ENCODE assay signal across 8 mouse cellular contexts in genomic region chr6:34954926-34955861, GRCm38 (mm10). TPM values are rescaled to one million over a fixed set of nuclear protein-coding genes. Genes with fewer than 3 reads are reported as not detected.
DNase-seq lines count a peak whose midpoint lies in the region; ATAC-seq lines count a peak whose summit lies in the region.

No protein-coding gene starts in this region.

- WGBS in hindbrain, embryonic 11.5 days: 57% methylated on average over 18 of the region's 18 CpGs
- WGBS in limb, embryonic 15.5 days: 55% methylated on average over 18 of the region's 18 CpGs
- WGBS in midbrain, embryonic 16.5 days: 49% methylated on average over 18 of the region's 18 CpGs

- no peak overlapping the region; the same call in 1 of the 2 replicates for H3K4me2 ChIP-seq in hindbrain, embryonic 11.5 days (replicated peaks; ENCODE audit: low read depth, low read length)
- H3K4me2 ChIP-seq in limb, embryonic 15.5 days: peak overlapping the region; percentile 22
- peak overlapping the region; percentile 34; the same call in 1 of the 2 replicates for H3K4me2 ChIP-seq in midbrain, embryonic 16.5 days (ENCODE audit: low read length)

- no peaks in the 10 kb centered on the region for H3K4me1 ChIP-seq in hindbrain, embryonic 11.5 days (replicated peaks; ENCODE audit: control insufficient read depth, insufficient read depth, low read length)
- no peaks in the 10 kb centered on the region; the same call in 1 of the 2 replicates for H3K4me1 ChIP-seq in limb, embryonic 15.5 days
- H3K4me1 ChIP-seq in midbrain, embryonic 16.5 days (ENCODE audit: control insufficient read depth, insufficient read depth, low read length): no peaks in the 10 kb centered on the region

- H3K36me3 ChIP-seq in hindbrain, embryonic 11.5 days (ENCODE audit: control insufficient read depth, insufficient read depth, low read length): no peaks in the 10 kb centered on the region
- no peaks in the 10 kb centered on the region for H3K36me3 ChIP-seq in limb, embryonic 15.5 days
- H3K36me3 ChIP-seq in midbrain, embryonic 16.5 days (ENCODE audit: control insufficient read depth, insufficient read depth, low read length): no peaks in the 10 kb centered on the region

- peak; percentile 51 for DNase-seq in 3T3-L1 (ENCODE audit: low read depth, low spot score)
- DNase-seq in embryo, embryonic 11 days: peak; percentile 73
- peak; percentile 61 for DNase-seq in hindbrain, embryonic 11.5 days (ENCODE audit: low spot score)
- DNase-seq in frontal cortex, postnatal 14 days (ENCODE audit: low spot score in 2 of 2): no peak
- no peak for DNase-seq in right cerebral cortex, postnatal 36 days (ENCODE audit: low spot score in 2 of 2)

- H3K4me3 ChIP-seq in hindbrain, embryonic 11.5 days (ENCODE audit: low read depth, low read length): no peak overlapping the region
- H3K4me3 ChIP-seq in limb, embryonic 15.5 days: no peak overlapping the region
- H3K4me3 ChIP-seq in midbrain, embryonic 16.5 days (ENCODE audit: low read depth, low read length): no peak overlapping the region

- peak; percentile 83 for ATAC-seq in CD4-positive, CD25-positive, alpha-beta regulatory T cell, adult 4 months
- peak; percentile 76; the same call in 1 of the 2 replicates for ATAC-seq in hindbrain, embryonic 11.5 days (ENCODE audit: low FRiP score)
- ATAC-seq in limb, embryonic 15.5 days (ENCODE audit: insufficient number of reproducible peaks, low FRiP score, low TSS enrichment, low read depth): no peak
- ATAC-seq in midbrain, embryonic 16.5 days: peak; percentile 66; the same call in 1 of the 2 replicates

- H3K9ac ChIP-seq in hindbrain, embryonic 11.5 days (ENCODE audit: low read depth, low read length): 0 out of 2 replicates have a peak overlapping the region, but pooled peaks have one; percentile 12
- no peak overlapping the region for H3K9ac ChIP-seq in limb, embryonic 15.5 days
- 0 out of 2 replicates have a peak overlapping the region, but pooled peaks have one; percentile 14 for H3K9ac ChIP-seq in midbrain, embryonic 16.5 days (ENCODE audit: low read depth, low read length)

- no peak overlapping the region for H3K27ac ChIP-seq in hindbrain, embryonic 11.5 days (ENCODE audit: low read depth, low read length)
- H3K27ac ChIP-seq in limb, embryonic 15.5 days: no peak overlapping the region
- no peak overlapping the region for H3K27ac ChIP-seq in midbrain, embryonic 16.5 days (ENCODE audit: low read length)

- H3K9me3 ChIP-seq in hindbrain, embryonic 11.5 days (ENCODE audit: control insufficient read depth, low read length): no peaks in the 10 kb centered on the region
- no peaks in the 10 kb centered on the region for H3K9me3 ChIP-seq in limb, embryonic 15.5 days
- H3K9me3 ChIP-seq in midbrain, embryonic 16.5 days (replicated peaks; ENCODE audit: control insufficient read depth, low read length, poor library complexity, severe bottlenecking): no peaks in the 10 kb centered on the region

- no peaks in the 10 kb centered on the region for H3K27me3 ChIP-seq in hindbrain, embryonic 11.5 days (ENCODE audit: control insufficient read depth, insufficient read depth, low read length)
- no peaks in the 10 kb centered on the region for H3K27me3 ChIP-seq in limb, embryonic 15.5 days
- no peaks in the 10 kb centered on the region for H3K27me3 ChIP-seq in midbrain, embryonic 16.5 days (ENCODE audit: control insufficient read depth, insufficient read depth, low read depth, low read length)

RNA-seq across cellular contexts. Expression of gene Slc23a4, which starts 33.0 kb away (rescaled TPM):
- 1 to 10 TPM in 1 of 2 experiments, under 1 TPM in 1; 0.57 to 1.8 TPM for polyA plus RNA-seq in CD4-positive, CD25-positive, alpha-beta regulatory T cell, adult 4 months (2017; shearing (Covaris generic))
- 0.46 and 0.49 TPM in 2 replicates for polyA plus RNA-seq in hindbrain, embryonic 11.5 days (2014; fragmentation: Nextera tagmentation; extraction: Ambion mirVana)
- polyA plus RNA-seq in limb, embryonic 15.5 days (2015; fragmentation: Nextera tagmentation; extraction: Ambion mirVana): 0.53 and 0.56 TPM in 2 replicates
- 0.85 and 0.92 TPM in 2 replicates for polyA plus RNA-seq in midbrain, embryonic 16.5 days (2015; fragmentation: Nextera tagmentation; extraction: Ambion mirVana)

RNA-seq across cellular contexts. Expression of gene Stra8, which starts 35.2 kb away (rescaled TPM):
- under 1 TPM in 1 of 2 experiments, not detected in 1; 0.27 TPM for polyA plus RNA-seq in CD4-positive, CD25-positive, alpha-beta regulatory T cell, adult 4 months (2017; shearing (Covaris generic))
- polyA plus RNA-seq in hindbrain, embryonic 11.5 days (2014; fragmentation: Nextera tagmentation; extraction: Ambion mirVana): not detected in 2 replicates
- polyA plus RNA-seq in limb, embryonic 15.5 days (2015; fragmentation: Nextera tagmentation; extraction: Ambion mirVana): not detected in 2 replicates
- polyA plus RNA-seq in midbrain, embryonic 16.5 days (2015; fragmentation: Nextera tagmentation; extraction: Ambion mirVana): not detected in 2 replicates

RNA-seq across cellular contexts. Expression of gene Wdr91, which starts 44.5 kb away (rescaled TPM):
- 10 to 100 TPM; 20.0 to 30.1 TPM for polyA plus RNA-seq in CD4-positive, CD25-positive, alpha-beta regulatory T cell, adult 4 months (2017; shearing (Covaris generic))
- 11.0 and 12.3 TPM in 2 replicates for polyA plus RNA-seq in hindbrain, embryonic 11.5 days (2014; fragmentation: Nextera tagmentation; extraction: Ambion mirVana)
- polyA plus RNA-seq in limb, embryonic 15.5 days (2015; fragmentation: Nextera tagmentation; extraction: Ambion mirVana): 9.9 and 10.2 TPM in 2 replicates
- 15.5 and 15.6 TPM in 2 replicates for polyA plus RNA-seq in midbrain, embryonic 16.5 days (2015; fragmentation: Nextera tagmentation; extraction: Ambion mirVana)

Comparison
In these comparisons a context has a peak if more than half of its experiments do, and no peak if none do; other contexts are left out.
1. DNase-seq: peak in 3T3-L1 (single experiment), embryo, embryonic 11 days (single experiment) and hindbrain, embryonic 11.5 days (single experiment); none in frontal cortex, postnatal 14 days (0 of 2) and right cerebral cortex, postnatal 36 days (0 of 2).